Mouse (Mus musculus): ENCODE results near the gene Bcr.

Bcr gene

DNA sequence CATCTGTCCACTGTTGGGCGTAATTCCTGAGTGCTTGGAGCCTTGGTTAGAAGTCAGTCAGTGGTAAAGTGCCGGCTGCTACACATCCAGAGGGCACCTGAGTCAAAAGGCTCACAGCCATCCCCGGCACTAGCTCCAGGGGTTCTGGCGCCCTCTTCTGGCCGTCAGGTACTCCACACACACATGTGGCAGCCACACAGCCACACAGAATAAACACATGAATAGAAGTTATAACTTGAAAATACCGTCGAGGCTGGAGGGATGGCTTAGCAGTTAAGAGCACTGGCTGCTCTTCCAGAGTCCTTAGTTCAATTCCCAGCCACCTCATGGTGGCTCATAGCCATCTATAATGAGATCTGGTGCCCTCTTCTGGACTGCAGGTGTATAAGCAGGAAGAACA, 131.3 kb downstream of the Bcr start:
- no peak for DNase-seq

DNA sequence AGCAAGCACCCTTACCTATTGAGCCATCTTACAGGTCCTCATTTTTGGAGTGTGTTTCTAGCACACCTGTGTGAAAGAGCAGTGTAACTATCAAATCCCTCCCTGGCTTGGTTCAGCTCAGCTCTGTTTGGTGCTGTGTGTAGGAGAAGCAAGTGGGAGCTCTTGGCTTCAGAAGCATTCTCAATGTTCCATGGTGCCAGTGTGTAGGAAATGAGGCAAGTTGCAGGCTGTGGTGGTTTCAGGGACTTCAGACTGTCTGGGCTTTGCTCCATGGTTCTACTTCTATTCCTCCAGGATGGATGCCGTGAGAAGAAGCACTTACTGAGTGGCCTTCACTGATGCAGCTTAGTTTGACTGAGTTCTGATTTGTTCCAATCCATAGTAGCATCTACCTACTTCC, 137.4 kb downstream of the Bcr start:
- DNase-seq, result no peak

DNA sequence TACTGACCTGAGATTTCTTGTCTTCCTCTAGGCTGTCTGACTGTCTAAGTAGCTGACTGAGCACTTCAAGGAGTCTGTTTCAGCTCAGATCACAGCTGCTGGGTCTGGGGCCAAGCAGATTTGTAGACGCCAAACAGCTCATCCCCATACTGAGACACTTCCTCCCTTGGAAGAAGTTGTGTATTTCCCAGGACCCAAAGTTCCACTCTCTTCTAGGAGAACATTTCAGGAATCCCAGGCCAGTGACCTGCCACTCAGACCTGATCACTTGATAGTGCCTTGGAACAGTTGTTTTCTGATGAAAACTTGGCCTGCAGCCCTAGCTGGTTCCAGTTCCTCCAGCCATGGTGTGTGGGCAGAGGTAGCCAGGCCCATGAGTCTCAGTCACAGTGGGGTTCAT, 140.3 kb downstream of the Bcr start:
- no peak for DNase-seq

DNA sequence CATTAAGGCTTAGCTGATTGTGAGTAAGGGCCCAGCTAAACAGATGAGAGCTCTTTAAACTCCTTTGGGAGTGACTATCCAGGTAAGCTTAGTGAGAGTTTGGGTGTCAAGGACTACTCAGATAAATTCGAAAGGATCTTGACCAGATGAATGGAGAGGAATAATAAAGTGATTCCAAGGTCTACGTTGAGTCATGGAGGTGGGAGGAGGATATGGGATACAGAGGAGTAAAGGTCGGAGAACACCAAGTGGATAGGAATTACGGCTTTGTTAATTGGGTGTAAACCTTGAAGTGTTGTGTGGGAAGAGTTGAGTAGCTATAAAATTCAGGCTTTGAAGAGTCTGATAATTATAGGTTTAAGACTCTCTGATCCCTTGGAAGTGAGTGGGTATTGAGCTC, 145.8 kb downstream of the Bcr start:
- no peak for DNase-seq

DNA sequence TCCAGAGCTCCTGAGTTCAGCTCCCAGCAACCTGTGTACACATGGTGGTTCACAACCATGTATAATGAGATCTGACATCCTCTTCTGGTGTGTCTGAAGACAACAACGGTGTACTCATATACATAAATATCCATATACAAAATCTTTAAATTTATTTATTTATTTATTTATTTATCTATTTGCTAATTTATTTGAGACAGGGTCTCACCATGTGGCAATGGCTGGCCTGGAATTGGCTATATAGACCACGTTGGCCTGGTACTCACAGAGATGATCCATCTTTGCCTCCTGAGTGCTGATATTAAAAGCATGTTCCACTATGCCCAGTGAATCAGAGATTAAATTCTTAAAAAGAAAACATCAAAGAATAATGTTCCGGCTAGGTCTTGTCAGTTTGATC, 150.4 kb downstream of the Bcr start:
- DNase-seq, result peak; percentile 36

DNA sequence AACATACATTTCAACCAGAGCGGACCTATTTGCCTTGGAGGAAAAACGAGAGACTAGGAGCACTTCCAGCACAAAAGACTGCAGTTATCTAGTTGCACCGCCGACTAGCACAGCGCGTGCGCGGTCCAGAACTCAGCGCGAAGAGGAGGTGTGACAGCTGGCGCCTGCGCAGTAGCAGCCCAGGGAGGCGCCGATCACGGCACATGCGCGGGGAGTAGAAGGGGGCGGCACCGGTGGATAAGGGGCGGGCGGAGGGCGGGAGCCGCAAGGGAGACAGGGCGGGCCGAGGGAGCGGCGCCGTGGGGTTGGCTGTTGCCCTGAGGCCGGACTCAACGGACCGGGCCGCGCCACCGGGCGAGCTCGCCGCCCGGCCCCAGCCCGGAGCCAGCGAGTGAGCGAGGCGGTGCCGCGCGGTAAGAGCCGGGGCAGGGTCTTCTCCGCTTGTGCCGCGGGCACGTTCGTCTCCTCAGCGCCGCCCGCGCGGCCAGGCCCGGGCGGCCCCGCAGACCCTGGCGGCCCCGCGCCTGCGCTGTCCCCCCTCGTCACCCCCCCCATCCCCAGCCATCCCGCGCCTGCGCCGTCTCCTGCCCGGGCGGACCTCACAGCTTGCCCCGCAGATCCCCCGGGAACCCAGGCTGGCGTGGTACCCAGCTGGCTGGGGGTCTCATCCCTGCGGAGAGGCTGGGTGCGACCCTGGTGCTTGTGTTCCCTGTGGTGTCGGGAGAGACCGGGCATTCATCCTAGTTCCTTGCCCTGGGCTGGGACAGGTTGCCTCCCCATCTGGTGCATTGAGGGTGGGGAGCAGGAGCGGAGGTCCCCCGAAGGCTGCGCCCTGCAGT, 151.6 kb downstream of the Bcr start, which contains the start of gene Specc1l:
Gene Specc1l, plus strand, starts transcription at position 267 of the 839 bp plus-strand sequence.
- peak; percentile 98 for DNase-seq

DNA sequence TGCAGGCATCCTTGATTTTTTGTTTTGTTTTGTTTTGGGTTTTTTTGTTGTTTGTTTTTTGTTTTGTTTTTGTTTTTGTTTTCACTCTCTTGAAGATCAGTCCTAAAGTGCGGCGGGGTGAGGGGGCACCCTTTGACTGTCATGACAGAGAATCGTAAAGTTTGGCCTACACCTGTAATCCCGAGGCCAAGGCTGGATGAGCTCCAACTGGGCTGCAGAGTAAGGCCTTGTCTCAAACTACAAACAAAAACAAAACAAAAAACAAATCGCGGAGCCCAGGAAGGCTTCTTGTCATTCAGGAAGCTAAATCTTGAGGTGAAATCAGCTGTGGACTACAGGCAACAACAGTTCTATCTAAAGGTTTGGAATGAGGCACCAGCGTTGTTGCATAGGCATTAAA, 152.6 kb downstream of the Bcr start:
- peak; percentile 71 for DNase-seq

DNA sequence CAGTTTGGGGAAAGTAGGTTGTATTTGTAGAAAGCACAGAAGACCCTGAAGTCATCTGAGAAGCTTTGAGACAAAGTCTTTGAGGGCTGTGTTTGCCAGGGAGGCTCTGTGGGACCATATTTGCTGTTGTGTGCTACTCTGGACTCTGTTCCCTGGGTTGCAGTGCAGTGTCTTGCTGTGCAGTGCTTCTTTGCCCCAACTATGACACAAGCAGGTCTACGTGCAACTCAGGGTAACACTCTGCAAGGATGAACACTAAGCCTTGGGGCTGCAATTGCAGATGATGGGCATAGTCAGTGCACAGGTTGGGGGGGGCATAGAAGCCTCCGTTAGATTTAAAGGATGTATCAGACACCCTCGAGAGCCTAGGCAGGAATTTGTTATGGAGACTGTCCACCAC, 160.3 kb downstream of the Bcr start:
- no peak for DNase-seq

DNA sequence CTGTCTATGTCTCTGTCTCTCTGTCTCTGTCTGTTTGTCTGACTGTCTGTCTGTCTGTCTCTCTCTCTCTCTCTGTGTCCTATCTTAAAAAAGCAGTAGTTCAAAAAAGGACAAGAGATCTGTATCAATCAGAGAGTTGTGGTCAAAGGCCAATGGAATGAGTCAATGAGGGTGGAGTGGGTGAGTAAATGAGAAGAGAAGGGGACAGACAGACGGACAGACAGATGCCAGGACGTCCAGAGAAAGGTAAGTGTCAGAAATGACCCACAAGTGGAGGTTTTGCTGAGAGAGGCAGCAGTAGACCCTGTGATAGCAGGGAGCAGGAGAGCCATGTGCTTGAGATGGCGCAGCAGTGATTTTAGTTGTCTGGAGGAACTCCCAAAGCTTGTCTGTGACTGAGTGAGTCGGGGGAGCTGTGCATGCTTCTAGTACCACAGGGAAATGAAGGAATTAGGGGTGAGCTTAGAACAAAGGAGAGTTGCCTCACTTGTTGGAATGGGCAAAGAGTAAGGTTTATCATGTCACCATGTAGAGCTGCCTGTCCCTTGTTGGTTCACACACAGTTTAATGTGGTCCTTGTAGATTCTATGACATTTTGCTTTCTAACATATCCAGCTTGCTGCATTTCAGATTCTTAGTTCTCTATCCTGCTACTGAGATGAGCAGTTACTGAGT, 161.7 kb downstream of the Bcr start:
- no peak for DNase-seq

DNA sequence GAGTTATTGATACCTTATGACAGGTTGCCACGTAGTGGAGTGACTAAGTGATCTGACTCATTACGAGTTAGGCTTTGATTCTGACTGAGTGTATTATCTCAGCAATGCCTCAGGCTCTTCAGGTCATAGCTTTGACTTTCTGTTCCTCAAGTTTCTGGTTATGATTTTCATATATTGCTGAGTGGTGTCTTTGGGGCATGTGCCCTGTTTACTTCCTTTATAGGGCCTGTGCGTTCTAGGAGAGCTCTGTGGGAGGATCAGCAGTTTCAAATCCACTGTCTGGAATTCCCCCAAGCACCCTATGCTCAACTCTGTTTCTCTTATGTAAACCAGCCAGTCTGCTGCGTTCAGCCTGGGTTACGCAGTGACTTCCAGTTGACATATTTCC, 162.2 kb downstream of the Bcr start:
- DNase-seq, result no peak

DNA sequence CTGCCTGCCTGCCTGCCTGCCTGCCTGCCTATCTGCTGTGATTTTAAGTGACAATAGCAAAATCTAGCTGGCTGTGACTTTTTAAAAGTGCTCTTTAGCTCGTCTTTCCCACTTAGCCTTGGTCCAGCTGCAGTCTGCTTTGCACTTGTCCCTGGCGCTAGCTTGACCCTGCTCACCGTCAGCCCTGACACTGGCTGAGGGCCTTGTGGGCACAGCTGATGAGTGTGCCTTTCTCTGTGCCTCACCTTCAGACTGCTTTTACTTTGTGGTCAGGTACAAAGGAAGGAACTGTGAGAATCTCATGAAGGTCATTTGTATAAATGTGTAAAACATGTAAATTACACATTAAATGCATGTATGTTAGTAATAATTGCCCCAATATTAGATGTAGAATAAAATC, 163.8 kb downstream of the Bcr start:
- no peak for DNase-seq

DNA sequence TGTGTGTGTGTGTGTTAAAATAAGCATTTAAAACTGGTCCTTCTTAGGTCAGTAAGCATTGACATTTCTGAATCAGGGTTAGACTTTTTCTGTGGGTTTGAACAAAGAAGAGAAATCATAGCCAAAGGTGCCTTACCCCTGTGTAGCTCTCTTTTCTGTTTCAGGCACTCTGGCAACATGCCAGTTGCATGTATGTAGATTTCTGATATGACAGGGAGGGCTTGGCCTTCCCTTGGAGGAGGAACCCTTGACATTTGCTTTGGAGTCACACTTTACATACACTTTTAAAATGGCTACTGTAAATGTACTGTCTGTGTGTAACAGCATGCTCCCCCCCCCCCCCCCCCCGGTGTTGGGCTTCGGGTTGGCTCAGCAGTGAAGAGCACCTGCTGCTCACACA, 164.2 kb downstream of the Bcr start:
- DNase-seq, result no peak

DNA sequence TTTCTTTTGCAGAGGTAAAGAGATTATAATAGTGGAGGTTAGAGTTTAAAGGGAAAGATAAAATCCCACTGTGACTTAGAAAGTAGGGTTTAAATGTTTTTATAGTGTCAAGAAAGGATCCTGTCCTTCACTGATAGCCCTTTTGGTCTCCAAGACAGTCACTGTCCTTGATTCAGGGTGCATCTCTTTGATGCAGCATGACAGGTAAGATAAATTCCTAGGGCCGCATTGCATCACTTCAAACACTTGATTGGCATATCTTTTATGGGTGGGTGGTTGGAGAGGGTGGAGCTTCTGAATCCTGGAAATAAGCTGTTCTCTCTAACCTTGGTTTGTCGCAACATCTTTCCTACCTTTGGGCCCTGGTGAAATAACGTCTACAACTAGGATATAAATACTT, 167.0 kb downstream of the Bcr start:
- no peak for DNase-seq

DNA sequence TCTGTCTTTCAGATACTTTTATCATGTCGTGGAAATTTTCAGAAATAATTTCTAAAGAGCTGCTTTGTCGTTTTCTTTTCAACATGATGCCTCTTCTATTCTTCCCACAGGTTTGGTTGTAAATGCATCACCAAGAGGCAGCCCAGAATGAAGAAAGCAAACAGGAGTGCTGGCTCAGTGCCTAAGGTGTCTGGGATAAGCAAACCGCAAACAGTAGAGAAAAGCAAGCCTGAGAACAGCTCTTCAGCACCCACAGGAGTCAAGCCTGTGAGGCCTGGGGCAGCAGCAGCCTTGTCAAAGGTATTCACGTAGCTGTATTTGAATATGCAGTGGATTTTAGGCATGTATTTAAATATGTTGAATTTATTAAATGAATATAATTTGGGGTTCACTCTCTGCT, 170.2 kb downstream of the Bcr start:
- DNase-seq, result peak; percentile 29

DNA sequence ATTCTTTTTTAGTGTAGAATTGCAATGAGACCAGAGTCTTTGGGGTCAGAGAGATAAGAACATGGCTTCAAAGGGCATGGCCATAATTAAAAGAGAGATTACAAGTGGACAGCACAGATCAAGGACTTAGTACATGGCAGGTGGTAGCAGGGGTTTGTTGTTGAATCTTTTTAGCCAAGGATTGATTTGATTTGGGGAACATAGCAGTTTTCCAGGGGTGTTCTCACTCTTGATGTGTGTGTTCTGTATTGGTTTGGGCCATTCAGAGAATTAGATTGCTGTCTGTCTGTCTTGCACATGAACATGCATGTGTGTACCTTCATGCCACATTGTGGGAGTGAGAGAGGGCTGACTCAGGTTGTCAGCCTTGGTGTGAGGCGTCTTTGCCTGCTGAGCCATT, 171.5 kb downstream of the Bcr start:
- no peak for DNase-seq

DNA sequence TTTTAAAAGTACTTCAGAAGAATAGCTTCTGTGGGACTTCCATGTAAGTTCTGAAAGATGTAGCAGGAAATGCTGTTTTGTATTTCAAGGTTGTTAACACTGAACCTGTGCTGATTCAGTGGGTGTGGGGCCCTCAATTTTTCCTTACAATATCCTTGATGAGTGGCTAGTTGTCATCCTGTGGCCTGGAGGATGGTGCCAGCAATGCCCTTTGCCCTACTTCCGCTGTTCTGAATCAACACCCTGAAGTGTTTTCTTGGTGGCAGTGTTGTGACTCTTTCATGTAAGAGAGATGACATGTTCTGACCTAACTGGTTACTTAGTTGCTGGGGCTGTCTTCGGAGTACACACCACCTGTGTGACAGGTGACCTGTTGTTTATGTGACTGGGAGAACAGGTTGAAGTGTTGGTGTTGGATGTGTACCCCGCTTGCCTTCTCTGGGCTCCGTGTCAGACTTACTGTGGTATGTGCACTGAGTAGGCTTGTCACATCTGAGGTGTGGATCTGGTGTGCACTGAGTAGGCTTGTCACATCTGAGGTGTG, 172.3 kb downstream of the Bcr start:
- DNase-seq, result no peak

DNA sequence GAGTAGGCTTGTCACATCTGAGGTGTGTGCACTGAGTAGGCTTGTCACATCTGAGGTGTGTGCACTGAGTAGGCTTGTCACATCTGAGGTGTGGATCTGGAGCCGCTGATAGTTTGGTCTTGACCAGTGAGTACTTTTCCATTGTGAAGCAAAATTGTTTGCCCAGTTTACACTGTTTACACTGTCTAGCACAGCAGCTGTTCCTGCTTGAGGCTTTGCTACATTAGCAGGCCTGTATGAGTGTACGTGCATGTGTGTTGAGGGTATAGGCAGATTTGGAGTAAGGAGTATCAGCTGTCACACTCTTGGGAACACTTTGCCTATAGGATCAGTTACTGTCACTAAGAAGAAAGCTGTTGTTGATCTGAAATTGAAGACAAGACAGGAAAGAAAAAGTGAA, 173.1 kb downstream of the Bcr start:
- DNase-seq, result no peak
